Mouse (Mus musculus) embryonic facial prominence, embryonic 13.5 days (tissue): Measurements from ENCODE around the gene Tmprss7. TPM values are rescaled to one million over a fixed set of nuclear protein-coding genes. Genes with fewer than 3 reads are reported as not detected.
A peak's percentile ranks its signal among the peaks of the same experiment; 100 is the strongest.

Experiments
- ATAC-seq: fragments of 200-750 bp; cut with Nextera tagmentation; 2 replicates; pipeline ENCODE4 v1.8.0; 2017; ENCODE audit warnings: low read depth; ENCODE audit not compliant: insufficient number of reproducible peaks, insufficient read depth, low FRiP score, low TSS enrichment
- H3K27ac ChIP-seq: fragments of 300-500 bp; sonication (generic); 2 replicates; pipeline ENCODE4 v1.5.1; 2015; ENCODE audit warnings: moderate library complexity, mild to moderate bottlenecking, inconsistent platforms
- H3K27me3 ChIP-seq: fragments of 300-500 bp; sonication (generic); 2 replicates; pipeline ENCODE4 v1.6.1; 2015; ENCODE audit warnings: mild to moderate bottlenecking, inconsistent platforms
- H3K36me3 ChIP-seq: fragments of 300-500 bp; sonication (generic); 2 replicates; pipeline ENCODE4 v1.6.1; 2015; ENCODE audit warnings: mild to moderate bottlenecking, inconsistent platforms
- H3K4me1 ChIP-seq: fragments of 300-500 bp; sonication (generic); 2 replicates; pipeline ENCODE4 v1.6.1; 2015; ENCODE audit warnings: inconsistent platforms
- H3K4me2 ChIP-seq: fragments of 300-500 bp; sonication (generic); 2 replicates; pipeline ENCODE4 v1.6.1; 2015; ENCODE audit warnings: moderate library complexity, mild to moderate bottlenecking, inconsistent platforms
- H3K4me3 ChIP-seq: fragments of 300-500 bp; sonication (generic); 2 replicates; pipeline ENCODE4 v1.5.1; 2015; ENCODE audit warnings: mild to moderate bottlenecking, inconsistent platforms
- H3K9ac ChIP-seq: fragments of 300-500 bp; sonication (generic); 2 replicates; pipeline ENCODE4 v1.6.1; 2015; ENCODE audit warnings: mild to moderate bottlenecking, inconsistent platforms
- H3K9me3 ChIP-seq: fragments of 300-500 bp; sonication (generic); 2 replicates; pipeline ENCODE4 v1.6.1; 2016; ENCODE audit warnings: inconsistent platforms
- WGBS: fragments of 180-500 bp; shearing (Covaris S2); methylation state at CpG from one replicate; pipeline ENCODE4 v1.1.7; 2015; ENCODE audit warnings: mixed read lengths; 5-methylcytosine and 5-hydroxymethylcytosine counted together
- polyA plus RNA-seq: library from polyadenylated mRNA; unstranded; fragments of >200 nt; fragmentation: Nextera tagmentation; extraction: Ambion mirVana; gene quantifications from 2 replicates; pipeline ENCODE4 v1.2.1, GENCODE M21; 2015

Tmprss7 gene
- polyA plus RNA-seq, 1 experiment from 2014 or later: 0.11 TPM

GRCm38 (mm10) chr16:45651497-45651896 lies 42.0 kb downstream of the Tmprss7 start:
- Histone ChIP-seq H3K36me3 (no peaks in the 10 kb centered on the region), H3K9me3 (no peaks in the 10 kb centered on the region), H3K4me1 (peaks cover 11% of the 10 kb centered on the region), H3K27me3 (peaks cover 26% of the 10 kb centered on the region), H3K4me3 (no peak overlapping the region), H3K9ac (no peak overlapping the region), H3K27ac (no peak overlapping the region), H3K4me2 (no peak overlapping the region)
- ATAC-seq: no peak
- 63% methylated on average over 2 of the region's 2 CpGs for WGBS

DNA sequence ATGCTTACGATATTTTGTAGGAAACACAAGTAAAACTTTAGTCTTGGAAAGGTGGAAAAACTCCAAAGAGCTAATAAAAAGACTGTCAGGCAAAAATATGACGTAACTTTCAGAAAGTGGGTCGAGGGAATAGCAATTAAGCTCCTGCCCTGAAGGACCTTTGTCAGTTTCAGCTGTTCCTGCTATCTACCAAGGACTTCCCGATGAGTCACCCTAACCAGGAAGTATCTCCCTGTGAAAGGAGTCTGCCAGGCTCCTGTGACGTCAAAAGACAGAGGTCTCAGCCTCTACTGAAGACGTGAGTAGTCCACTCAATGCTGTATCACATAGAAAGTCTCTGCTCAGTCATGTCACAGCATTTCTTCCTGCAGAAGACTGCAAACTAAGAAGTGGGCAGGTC lies 49.1 kb downstream of the Tmprss7 start:
- ATAC-seq: no peak

GRCm38 (mm10) chr16:45643944-45644343 lies 49.5 kb downstream of the Tmprss7 start:
- Histone ChIP-seq H3K36me3 (no peaks in the 10 kb centered on the region), H3K27ac (no peak overlapping the region), H3K27me3 (no peaks in the 10 kb centered on the region), H3K9me3 (no peaks in the 10 kb centered on the region), H3K4me1 (no peaks in the 10 kb centered on the region), H3K4me2 (no peak overlapping the region), H3K4me3 (no peak overlapping the region), H3K9ac (no peak overlapping the region)
- ATAC-seq: no peak
- WGBS: 87% methylated on average over 3 of the region's 3 CpGs

More for the DNA sequence above, 49.1 kb downstream of the Tmprss7 start:
- H3K9ac ChIP-seq: no peak overlapping the region
- no peaks in the 10 kb centered on the region for H3K27me3 ChIP-seq
- WGBS: 73% methylated on average over 6 of the region's 6 CpGs
- H3K4me3 ChIP-seq: no peak overlapping the region
- H3K36me3 ChIP-seq: no peaks in the 10 kb centered on the region
- no peaks in the 10 kb centered on the region for H3K9me3 ChIP-seq
- H3K27ac ChIP-seq: no peak overlapping the region
- no peak overlapping the region for H3K4me2 ChIP-seq
- no peaks in the 10 kb centered on the region for H3K4me1 ChIP-seq

DNA sequence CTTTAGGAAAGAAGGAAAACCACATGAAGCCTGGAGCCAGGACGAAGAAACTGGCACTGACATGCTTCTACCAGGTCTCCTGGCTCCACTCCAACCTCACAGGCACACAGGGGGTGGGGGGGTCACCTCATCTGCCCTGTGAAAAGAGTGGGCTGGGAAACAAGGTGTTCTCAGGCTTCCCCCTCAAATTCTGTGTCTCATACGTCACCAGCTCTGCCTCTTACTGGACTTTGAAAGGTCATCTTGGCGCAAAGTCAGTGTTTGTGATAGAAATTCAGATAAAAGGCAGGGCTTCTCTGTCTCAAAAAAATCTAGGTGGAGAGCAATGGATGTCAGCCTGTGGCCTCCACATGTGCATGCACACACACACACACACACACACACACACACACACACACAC lies 52.2 kb downstream of the Tmprss7 start:
- H3K36me3 ChIP-seq: no peaks in the 10 kb centered on the region
- H3K9ac ChIP-seq: no peak overlapping the region
- H3K27me3 ChIP-seq: no peaks in the 10 kb centered on the region
- H3K4me3 ChIP-seq: no peak overlapping the region
- WGBS: 51% methylated on average over 3 of the region's 3 CpGs
- ATAC-seq: 0 out of 2 replicates have a peak, but pooled peaks have one; percentile 43
- no peaks in the 10 kb centered on the region for H3K4me1 ChIP-seq
- H3K27ac ChIP-seq: no peak overlapping the region
- H3K4me2 ChIP-seq: no peak overlapping the region
- H3K9me3 ChIP-seq: no peaks in the 10 kb centered on the region

GRCm38 (mm10) chr16:45640070-45640762 lies 53.2 kb downstream of the Tmprss7 start:
- H3K27ac ChIP-seq: no peak overlapping the region
- no peak for ATAC-seq
- no peaks in the 10 kb centered on the region for H3K4me1 ChIP-seq

DNA sequence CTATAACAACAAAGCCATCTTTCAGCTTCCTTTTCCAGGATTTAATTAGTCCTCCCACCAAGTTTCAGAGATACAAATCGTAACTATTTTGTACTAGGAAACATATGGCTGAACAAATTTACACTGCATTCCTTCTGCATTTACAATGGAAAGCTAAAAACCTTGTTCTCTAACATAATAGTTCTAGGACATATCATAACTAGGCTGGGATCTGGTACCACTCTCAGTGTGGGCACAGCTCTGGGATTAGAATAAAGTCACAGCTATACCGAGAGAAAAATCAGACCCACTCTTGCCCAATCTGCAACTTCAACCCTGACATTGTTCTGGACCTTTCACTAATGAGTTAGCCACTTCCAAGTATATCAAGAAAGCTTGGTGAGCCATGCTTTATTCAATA lies 57.6 kb downstream of the Tmprss7 start:
- Histone ChIP-seq H3K4me1 (no peaks in the 10 kb centered on the region), H3K9ac (no peak overlapping the region), H3K4me3 (no peak overlapping the region), H3K36me3 (no peaks in the 10 kb centered on the region), H3K4me2 (no peak overlapping the region), H3K27ac (no peak overlapping the region), H3K27me3 (no peaks in the 10 kb centered on the region), H3K9me3 (no peaks in the 10 kb centered on the region)
- WGBS: 80% methylated on average over 2 of the region's 2 CpGs
- no peak for ATAC-seq

More at GRCm38 (mm10) chr16:45640070-45640762, 53.2 kb downstream of the Tmprss7 start:
- H3K9me3 ChIP-seq: no peaks in the 10 kb centered on the region
- H3K27me3 ChIP-seq: no peaks in the 10 kb centered on the region
- H3K4me3 ChIP-seq: no peak overlapping the region
- H3K9ac ChIP-seq: no peak overlapping the region
- 83% methylated on average over 10 of the region's 10 CpGs for WGBS
- H3K4me2 ChIP-seq: no peak overlapping the region
- H3K36me3 ChIP-seq: no peaks in the 10 kb centered on the region

- H3K4me2 ChIP-seq: no peak overlapping the region
- H3K27me3 ChIP-seq: no peaks in the 10 kb centered on the region
- H3K4me3 ChIP-seq: no peak overlapping the region
- no peaks in the 10 kb centered on the region for H3K4me1 ChIP-seq
- WGBS: 73% methylated on average over 4 of the region's 4 CpGs
- H3K27ac ChIP-seq: no peak overlapping the region
- no peak overlapping the region for H3K9ac ChIP-seq
- H3K36me3 ChIP-seq: no peaks in the 10 kb centered on the region
- H3K9me3 ChIP-seq: no peaks in the 10 kb centered on the region
- no peak for ATAC-seq
Observed at GRCm38 (mm10) chr16:45632420-45632819, 61.0 kb downstream of the Tmprss7 start.

- 0 out of 2 replicates have a peak, but pooled peaks have one; percentile 52 for ATAC-seq
- 52% methylated on average over 5 of the region's 5 CpGs for WGBS
- Histone ChIP-seq H3K36me3 (no peaks in the 10 kb centered on the region), H3K27ac (no peak overlapping the region), H3K9ac (no peak overlapping the region), H3K4me1 (no peaks in the 10 kb centered on the region), H3K4me3 (no peak overlapping the region), H3K4me2 (no peak overlapping the region), H3K27me3 (no peaks in the 10 kb centered on the region), H3K9me3 (no peaks in the 10 kb centered on the region)
Observed at GRCm38 (mm10) chr16:45630347-45630960, 63.0 kb downstream of the Tmprss7 start.

GRCm38 (mm10) chr16:45629497-45630105 lies 63.9 kb downstream of the Tmprss7 start:
- 70% methylated on average over 8 of the region's 8 CpGs for WGBS
- no peak overlapping the region for H3K4me3 ChIP-seq
- no peak for ATAC-seq
- H3K36me3 ChIP-seq: no peaks in the 10 kb centered on the region
- no peaks in the 10 kb centered on the region for H3K27me3 ChIP-seq
- H3K9me3 ChIP-seq: no peaks in the 10 kb centered on the region
- H3K4me2 ChIP-seq: no peak overlapping the region
- H3K27ac ChIP-seq: no peak overlapping the region
- H3K4me1 ChIP-seq: no peaks in the 10 kb centered on the region
- no peak overlapping the region for H3K9ac ChIP-seq

DNA sequence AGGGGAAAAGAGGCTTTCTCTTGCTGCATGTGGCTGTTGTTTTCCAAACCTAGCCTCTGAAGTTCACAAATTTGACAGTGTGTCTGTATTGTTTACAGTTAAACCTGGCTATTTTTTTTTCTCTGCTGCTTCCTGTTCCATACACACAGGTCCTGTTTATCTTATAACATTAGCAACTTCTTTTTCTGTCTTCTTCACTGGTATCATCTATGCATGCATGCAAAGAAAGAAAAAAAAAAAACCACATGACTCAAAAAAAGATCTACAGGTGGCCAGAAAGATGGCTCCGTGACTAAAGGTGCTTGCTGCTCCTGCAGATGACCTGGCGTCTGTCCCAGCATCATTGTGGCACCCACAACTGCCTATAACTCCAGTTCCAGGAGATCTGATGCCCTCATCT lies 68.1 kb downstream of the Tmprss7 start:
- WGBS: 80% methylated on average over 2 of the region's 2 CpGs
- ATAC-seq: no peak

GRCm38 (mm10) chr16:45624791-45625190 lies 68.7 kb downstream of the Tmprss7 start:
- H3K9me3 ChIP-seq: no peaks in the 10 kb centered on the region
- no peaks in the 10 kb centered on the region for H3K36me3 ChIP-seq
- no peak for ATAC-seq
- no peak overlapping the region for H3K27ac ChIP-seq
- H3K4me3 ChIP-seq: no peak overlapping the region
- no peak overlapping the region for H3K4me2 ChIP-seq
- 78% methylated on average over 2 of the region's 2 CpGs for WGBS
- H3K4me1 ChIP-seq: no peaks in the 10 kb centered on the region
- no peaks in the 10 kb centered on the region for H3K27me3 ChIP-seq
- no peak overlapping the region for H3K9ac ChIP-seq

More for the DNA sequence above, 68.1 kb downstream of the Tmprss7 start:
- no peaks in the 10 kb centered on the region for H3K4me1 ChIP-seq
- no peak overlapping the region for H3K9ac ChIP-seq
- H3K4me3 ChIP-seq: no peak overlapping the region
- no peaks in the 10 kb centered on the region for H3K36me3 ChIP-seq
- no peaks in the 10 kb centered on the region for H3K27me3 ChIP-seq
- no peak overlapping the region for H3K4me2 ChIP-seq
- no peak overlapping the region for H3K27ac ChIP-seq
- no peaks in the 10 kb centered on the region for H3K9me3 ChIP-seq

DNA sequence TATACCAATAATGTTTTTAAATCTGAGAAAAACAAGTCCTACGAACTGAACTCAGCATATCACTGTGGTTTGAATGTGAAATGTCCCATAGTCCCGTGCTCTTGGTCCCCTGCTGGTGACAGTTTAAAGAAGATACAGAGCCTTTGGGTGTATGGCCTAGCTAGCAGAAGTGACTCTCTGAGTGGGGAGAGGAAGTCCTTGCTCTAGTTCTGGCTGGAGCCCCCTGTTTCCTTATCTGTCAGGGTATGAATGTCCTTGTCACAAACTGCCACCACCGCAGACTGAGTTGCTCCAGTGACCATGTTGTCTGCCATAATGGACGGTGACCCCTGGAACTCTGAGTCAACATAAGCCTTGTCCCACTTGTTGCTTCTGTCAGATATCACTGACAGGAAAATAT lies 70.2 kb downstream of the Tmprss7 start:
- WGBS: 93% methylated on average over 4 of the region's 4 CpGs

More for the DNA sequence above, 70.2 kb downstream of the Tmprss7 start:
- Histone ChIP-seq H3K36me3 (no peaks in the 10 kb centered on the region), H3K9me3 (no peaks in the 10 kb centered on the region), H3K27ac (no peak overlapping the region), H3K4me2 (no peak overlapping the region), H3K4me1 (no peaks in the 10 kb centered on the region), H3K4me3 (no peak overlapping the region), H3K9ac (no peak overlapping the region), H3K27me3 (no peaks in the 10 kb centered on the region)
- ATAC-seq: no peak
